Mouse (Mus musculus) forebrain, embryonic 12.5 days (tissue): Measurements from ENCODE around the gene Bace2. TPM values are rescaled to one million over a fixed set of nuclear protein-coding genes. Genes with fewer than 3 reads are reported as not detected.

Experiments used
- ATAC-seq: fragments of 200-750 bp; cut with Nextera tagmentation; 2 replicates; pipeline ENCODE4 v1.8.0; 2017; ENCODE audit warnings: moderate TSS enrichment; ENCODE audit not compliant: low FRiP score
- H3K27ac ChIP-seq: fragments of 300-500 bp; sonication (generic); 2 replicates; pipeline ENCODE4 v1.5.1; 2016; ENCODE audit warnings: mild to moderate bottlenecking
- H3K27me3 ChIP-seq: fragments of 300-500 bp; sonication (generic); 2 replicates; pipeline ENCODE4 v1.6.1; 2016; ENCODE audit warnings: mild to moderate bottlenecking
- H3K36me3 ChIP-seq: fragments of 300-500 bp; sonication (generic); replicated peaks from 2 replicates; pipeline ENCODE4 v1.6.1; 2016; ENCODE audit warnings: mild to moderate bottlenecking
- H3K4me1 ChIP-seq: fragments of 300-500 bp; sonication (generic); 2 replicates; pipeline ENCODE4 v1.6.1; 2016
- H3K4me2 ChIP-seq: fragments of 300-500 bp; sonication (generic); 2 replicates; pipeline ENCODE4 v1.6.1; 2016; ENCODE audit warnings: mild to moderate bottlenecking, moderate library complexity
- H3K4me3 ChIP-seq: fragments of 300-500 bp; sonication (generic); replicated peaks from 2 replicates; pipeline ENCODE4 v1.5.1; 2016; ENCODE audit warnings: mild to moderate bottlenecking
- H3K9ac ChIP-seq: fragments of 300-500 bp; sonication (generic); 2 replicates; pipeline ENCODE4 v1.6.1; 2016; ENCODE audit warnings: mild to moderate bottlenecking
- H3K9me3 ChIP-seq: fragments of 300-500 bp; sonication (generic); 2 replicates; pipeline ENCODE4 v1.6.1; 2016
- WGBS: fragments of 180-500 bp; shearing (Covaris S2); methylation state at CpG from one replicate; pipeline ENCODE4 v1.1.7; 2016; 5-methylcytosine and 5-hydroxymethylcytosine counted together
- polyA plus RNA-seq: library from polyadenylated mRNA; unstranded; fragments of >200 nt; fragmentation: Nextera tagmentation; extraction: Ambion mirVana; gene quantifications from 2 replicates; pipeline ENCODE4 v1.2.1, GENCODE M21; 2016

Bace2 gene
- polyA plus RNA-seq, 1 experiment from 2014 or later, result 1.9 TPM

- H3K4me3 ChIP-seq, result no peak overlapping the region
- H3K4me1 ChIP-seq, result no peaks in the 10 kb centered on the region
- peak; percentile 76 for ATAC-seq
- H3K9ac ChIP-seq, result no peak overlapping the region
- H3K9me3 ChIP-seq, result no peaks in the 10 kb centered on the region
- H3K27me3 ChIP-seq, result no peaks in the 10 kb centered on the region
- no peaks in the 10 kb centered on the region for H3K36me3 ChIP-seq
- H3K4me2 ChIP-seq, result no peak overlapping the region
- no peak overlapping the region for H3K27ac ChIP-seq
- 21% methylated on average over 4 of the region's 4 CpGs for WGBS
Observed at GRCm38 (mm10) chr16:97417896-97418542, 61.5 kb downstream of the Bace2 start.

- Histone ChIP-seq H3K4me3 (no peak overlapping the region), H3K4me2 (no peak overlapping the region), H3K27me3 (no peaks in the 10 kb centered on the region), H3K9ac (no peak overlapping the region), H3K9me3 (no peaks in the 10 kb centered on the region), H3K27ac (no peak overlapping the region), H3K4me1 (no peaks in the 10 kb centered on the region), H3K36me3 (no peaks in the 10 kb centered on the region)
- 91% methylated on average over 6 of the region's 6 CpGs for WGBS
- no peak for ATAC-seq
Observed at GRCm38 (mm10) chr16:97418749-97419453, 62.4 kb downstream of the Bace2 start.

- no peak overlapping the region for H3K27ac ChIP-seq
- no peak for ATAC-seq
- no peaks in the 10 kb centered on the region for H3K27me3 ChIP-seq
- H3K9ac ChIP-seq, result no peak overlapping the region
- H3K4me1 ChIP-seq, result no peaks in the 10 kb centered on the region
- H3K4me3 ChIP-seq, result no peak overlapping the region
- H3K4me2 ChIP-seq, result no peak overlapping the region
- WGBS, result 90% methylated on average over 6 of the region's 6 CpGs
- H3K9me3 ChIP-seq, result no peaks in the 10 kb centered on the region
- H3K36me3 ChIP-seq, result no peaks in the 10 kb centered on the region
Observed at GRCm38 (mm10) chr16:97421671-97422070, 65.1 kb downstream of the Bace2 start.

GRCm38 (mm10) chr16:97423627-97424026 is 67.1 kb downstream of the Bace2 start:
- 71% methylated on average over 1 of the region's 1 CpGs for WGBS
- H3K9ac ChIP-seq, result no peak overlapping the region
- H3K4me2 ChIP-seq, result no peak overlapping the region
- H3K27me3 ChIP-seq, result no peaks in the 10 kb centered on the region
- no peak overlapping the region for H3K27ac ChIP-seq
- H3K4me3 ChIP-seq, result no peak overlapping the region
- no peaks in the 10 kb centered on the region for H3K9me3 ChIP-seq
- H3K4me1 ChIP-seq, result no peaks in the 10 kb centered on the region
- no peak for ATAC-seq
- no peaks in the 10 kb centered on the region for H3K36me3 ChIP-seq

- no peaks in the 10 kb centered on the region for H3K27me3 ChIP-seq
- H3K4me1 ChIP-seq, result no peaks in the 10 kb centered on the region
- H3K4me3 ChIP-seq, result no peak overlapping the region
- H3K9ac ChIP-seq, result no peak overlapping the region
- 91% methylated on average over 3 of the region's 3 CpGs for WGBS
- ATAC-seq, result no peak
- no peaks in the 10 kb centered on the region for H3K9me3 ChIP-seq
- no peaks in the 10 kb centered on the region for H3K36me3 ChIP-seq
- no peak overlapping the region for H3K4me2 ChIP-seq
- H3K27ac ChIP-seq, result no peak overlapping the region
Observed at GRCm38 (mm10) chr16:97428026-97428425, 71.5 kb downstream of the Bace2 start.

- 95% methylated on average over 4 of the region's 4 CpGs for WGBS
- H3K4me1 ChIP-seq, result no peaks in the 10 kb centered on the region
- H3K9ac ChIP-seq, result no peak overlapping the region
- H3K4me3 ChIP-seq, result no peak overlapping the region
- no peaks in the 10 kb centered on the region for H3K27me3 ChIP-seq
- no peaks in the 10 kb centered on the region for H3K9me3 ChIP-seq
- H3K36me3 ChIP-seq, result no peaks in the 10 kb centered on the region
- H3K27ac ChIP-seq, result no peak overlapping the region
- ATAC-seq, result no peak
- H3K4me2 ChIP-seq, result no peak overlapping the region
Observed at GRCm38 (mm10) chr16:97430091-97430490, 73.5 kb downstream of the Bace2 start.

- Histone ChIP-seq H3K9ac (no peak overlapping the region), H3K4me1 (no peaks in the 10 kb centered on the region), H3K36me3 (no peaks in the 10 kb centered on the region), H3K9me3 (no peaks in the 10 kb centered on the region), H3K4me2 (no peak overlapping the region), H3K27me3 (no peaks in the 10 kb centered on the region), H3K4me3 (no peak overlapping the region), H3K27ac (no peak overlapping the region)
- no peak for ATAC-seq
- 82% methylated on average over 4 of the region's 4 CpGs for WGBS
Observed at GRCm38 (mm10) chr16:97431328-97431727, 74.8 kb downstream of the Bace2 start.

GRCm38 (mm10) chr16:97434206-97434605 is 77.7 kb downstream of the Bace2 start:
- Histone ChIP-seq H3K36me3 (no peaks in the 10 kb centered on the region), H3K9me3 (no peaks in the 10 kb centered on the region), H3K4me1 (no peaks in the 10 kb centered on the region), H3K9ac (no peak overlapping the region), H3K27me3 (no peaks in the 10 kb centered on the region), H3K4me2 (no peak overlapping the region), H3K27ac (no peak overlapping the region), H3K4me3 (no peak overlapping the region)
- ATAC-seq, result no peak
- 94% methylated on average over 2 of the region's 2 CpGs for WGBS

- no peaks in the 10 kb centered on the region for H3K27me3 ChIP-seq
- H3K36me3 ChIP-seq, result no peaks in the 10 kb centered on the region
- no peak overlapping the region for H3K4me2 ChIP-seq
- H3K4me1 ChIP-seq, result no peaks in the 10 kb centered on the region
- no peaks in the 10 kb centered on the region for H3K9me3 ChIP-seq
- no peak overlapping the region for H3K27ac ChIP-seq
- no peak overlapping the region for H3K9ac ChIP-seq
- no peak overlapping the region for H3K4me3 ChIP-seq
- 44% methylated on average over 1 of the region's 1 CpGs for WGBS
- ATAC-seq, result no peak
Observed at GRCm38 (mm10) chr16:97437448-97438056, 81.0 kb downstream of the Bace2 start.

- no peak overlapping the region for H3K4me3 ChIP-seq
- H3K4me2 ChIP-seq, result no peak overlapping the region
- H3K36me3 ChIP-seq, result no peaks in the 10 kb centered on the region
- 78% methylated on average over 3 of the region's 3 CpGs for WGBS
- H3K9ac ChIP-seq, result no peak overlapping the region
- H3K27ac ChIP-seq, result no peak overlapping the region
- no peak for ATAC-seq
- H3K9me3 ChIP-seq, result no peaks in the 10 kb centered on the region
- no peaks in the 10 kb centered on the region for H3K4me1 ChIP-seq
- H3K27me3 ChIP-seq, result no peaks in the 10 kb centered on the region
Observed at GRCm38 (mm10) chr16:97438191-97438590, 81.6 kb downstream of the Bace2 start.

GRCm38 (mm10) chr16:97441967-97442366 is 85.4 kb downstream of the Bace2 start:
- WGBS, result 86% methylated on average over 9 of the region's 9 CpGs
- ATAC-seq, result no peak
- no peak overlapping the region for H3K4me2 ChIP-seq
- H3K36me3 ChIP-seq, result no peaks in the 10 kb centered on the region
- H3K9ac ChIP-seq, result no peak overlapping the region
- no peaks in the 10 kb centered on the region for H3K4me1 ChIP-seq
- no peaks in the 10 kb centered on the region for H3K27me3 ChIP-seq
- no peak overlapping the region for H3K27ac ChIP-seq
- H3K4me3 ChIP-seq, result no peak overlapping the region
- H3K9me3 ChIP-seq, result no peaks in the 10 kb centered on the region

GRCm38 (mm10) chr16:97443670-97444263 is 87.2 kb downstream of the Bace2 start:
- Histone ChIP-seq H3K27me3 (no peaks in the 10 kb centered on the region), H3K4me1 (no peaks in the 10 kb centered on the region), H3K9ac (no peak overlapping the region), H3K4me2 (no peak overlapping the region), H3K9me3 (no peaks in the 10 kb centered on the region), H3K4me3 (no peak overlapping the region), H3K27ac (no peak overlapping the region), H3K36me3 (no peaks in the 10 kb centered on the region)
- ATAC-seq, result 0 out of 2 replicates have a peak, but pooled peaks have one; percentile 44
- 53% methylated on average over 14 of the region's 14 CpGs for WGBS
